ENCODE assay signal across 17 mouse cellular contexts in the genomic region with DNA sequence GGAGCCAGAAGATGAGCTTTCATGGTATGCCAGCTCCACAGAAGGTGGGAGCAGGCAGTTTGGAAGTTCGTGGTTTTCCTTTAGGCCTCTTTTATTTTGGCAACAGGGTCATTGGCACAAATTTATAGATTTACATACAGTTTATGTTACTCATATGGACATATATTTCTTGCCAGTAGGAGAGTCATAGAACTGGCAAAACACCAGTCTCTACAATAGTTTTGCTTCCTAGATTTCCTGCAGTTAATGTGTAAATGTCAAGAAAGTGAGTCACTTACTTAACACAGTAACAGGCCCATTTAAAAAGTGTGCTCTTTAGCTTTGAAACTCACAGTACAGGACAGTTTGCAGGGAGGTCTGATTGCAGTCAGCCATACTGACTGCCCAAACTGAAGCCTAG.
"Had no signal": no experiment of that assay in that cellular context is flagged by ENCODE, and none has a peak within 500 bp of the region (broad histone marks: within the 10 kb centered on the region; RNA-seq: fewer than 3 reads in every experiment).

No protein-coding gene starts in this region.

- H3K27me3 ChIP-seq: midbrain, embryonic 12.5 days; neural tube, embryonic 13.5 days; neural tube, embryonic 15.5 days; stomach, embryonic 15.5 days had no signal

- H3K9ac ChIP-seq: midbrain, embryonic 12.5 days; neural tube, embryonic 13.5 days; neural tube, embryonic 15.5 days; stomach, embryonic 15.5 days had no signal

- DNase-seq: lung, adult 18-20 months; lung, postnatal 14 days; lung, postnatal 36 days; midbrain, embryonic 14.5 days; retina, postnatal 1 day; right cerebral cortex, adult 18-20 months; thymus, adult 2 months; thymus, postnatal 25 days; thymus, postnatal 4 days had no signal

- H3K27ac ChIP-seq: midbrain, embryonic 10.5 days; midbrain, embryonic 12.5 days; neural tube, embryonic 13.5 days; neural tube, embryonic 15.5 days; stomach, embryonic 15.5 days; stomach, postnatal 0 days had no signal

- H3K9me3 ChIP-seq: midbrain, embryonic 10.5 days; midbrain, embryonic 12.5 days; neural tube, embryonic 13.5 days; neural tube, embryonic 15.5 days; stomach, embryonic 15.5 days had no signal

- H3K4me1 ChIP-seq: midbrain, embryonic 10.5 days; midbrain, embryonic 12.5 days; neural tube, embryonic 13.5 days; neural tube, embryonic 15.5 days; stomach, embryonic 15.5 days had no signal

- ATAC-seq: midbrain, embryonic 16.5 days had no signal

- H3K4me3 ChIP-seq: midbrain, embryonic 10.5 days; midbrain, embryonic 12.5 days; myocyte; neural tube, embryonic 13.5 days; neural tube, embryonic 15.5 days; stomach, embryonic 15.5 days had no signal

- H3K4me2 ChIP-seq: midbrain, embryonic 12.5 days; neural tube, embryonic 13.5 days; neural tube, embryonic 15.5 days; stomach, embryonic 15.5 days had no signal
